Mouse (Mus musculus) lung, postnatal 36 days (tissue): ENCODE measurements around the gene Me1.

Source experiments
- DNase-seq: peaks from one replicate; pipeline ENCODE4 v3.0.0; 2022; ENCODE audit warnings: mixed read lengths

Me1 gene

GRCm38 (mm10) chr9:86707431-86707830 is 11.7 kb upstream of the Me1 start:
- DNase-seq = no peak

DNA sequence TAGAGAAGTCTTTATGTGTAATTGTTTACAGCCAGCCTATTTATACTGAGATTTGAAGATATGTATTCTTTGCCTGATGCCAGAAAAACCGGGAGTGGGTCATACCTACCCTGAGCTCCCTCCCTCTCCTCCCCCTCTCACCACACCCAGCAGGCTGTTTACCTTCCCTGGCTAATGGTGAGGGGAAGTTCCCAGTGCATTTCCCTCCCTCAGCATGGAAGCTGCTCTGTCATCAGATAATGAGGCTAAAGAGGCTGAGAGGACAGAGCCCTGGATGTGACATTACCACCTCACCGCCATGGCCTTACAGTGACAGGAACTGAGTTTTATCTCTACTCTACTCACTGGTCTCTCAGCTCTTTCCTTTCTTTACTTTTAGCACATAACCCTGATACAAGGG is 6.1 kb upstream of the Me1 start:
- DNase-seq = peak; percentile 35

- no peak for DNase-seq
Observed at GRCm38 (mm10) chr9:86701264-86701663, 5.5 kb upstream of the Me1 start.

- DNase-seq = peak; percentile 39
Observed at GRCm38 (mm10) chr9:86695199-86695817, 445 bp downstream of the Me1 start.

DNA sequence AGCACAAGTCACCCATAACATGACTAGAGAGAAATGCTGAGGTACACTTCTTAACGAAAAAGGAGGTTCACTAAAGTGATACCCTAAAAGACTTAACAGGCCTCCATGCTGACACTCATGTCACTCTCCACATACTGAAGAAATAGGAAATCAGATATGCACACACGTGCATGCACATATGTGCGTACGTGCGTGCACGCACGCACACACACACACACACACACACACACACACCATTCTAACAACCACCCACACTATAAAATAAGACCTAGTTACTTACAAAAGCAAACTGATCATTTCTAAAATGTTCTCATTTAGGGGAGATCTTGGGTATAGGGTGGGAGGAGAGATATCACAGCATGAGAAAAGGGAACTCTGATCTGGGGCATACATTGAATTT is 1.1 kb downstream of the Me1 start:
- no peak for DNase-seq

GRCm38 (mm10) chr9:86693935-86694334 is 1.8 kb downstream of the Me1 start:
- peak; percentile 51 for DNase-seq

GRCm38 (mm10) chr9:86692676-86693075 is 3.1 kb downstream of the Me1 start:
- DNase-seq = no peak

- DNase-seq = no peak
Observed at GRCm38 (mm10) chr9:86692251-86692650, 3.5 kb downstream of the Me1 start.

DNA sequence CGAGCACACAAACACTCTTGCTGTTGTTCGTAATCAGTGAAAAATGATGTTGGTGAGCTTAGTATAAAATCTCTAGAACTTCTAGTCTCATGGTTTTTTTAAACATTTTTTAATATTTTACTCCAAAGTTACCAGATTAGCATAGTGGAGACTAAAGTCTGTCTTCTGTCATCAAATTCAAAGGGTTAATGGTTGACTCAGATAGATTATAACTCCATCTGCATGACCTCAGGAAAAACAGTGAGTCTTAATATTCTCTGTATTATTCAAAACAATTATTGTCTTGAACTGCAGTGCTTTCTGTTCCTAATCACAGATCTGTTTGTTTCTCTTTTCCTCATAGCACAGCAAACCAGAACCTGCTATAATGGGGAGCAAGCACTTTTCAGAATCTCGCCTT is 4.7 kb downstream of the Me1 start:
- no peak for DNase-seq

DNA sequence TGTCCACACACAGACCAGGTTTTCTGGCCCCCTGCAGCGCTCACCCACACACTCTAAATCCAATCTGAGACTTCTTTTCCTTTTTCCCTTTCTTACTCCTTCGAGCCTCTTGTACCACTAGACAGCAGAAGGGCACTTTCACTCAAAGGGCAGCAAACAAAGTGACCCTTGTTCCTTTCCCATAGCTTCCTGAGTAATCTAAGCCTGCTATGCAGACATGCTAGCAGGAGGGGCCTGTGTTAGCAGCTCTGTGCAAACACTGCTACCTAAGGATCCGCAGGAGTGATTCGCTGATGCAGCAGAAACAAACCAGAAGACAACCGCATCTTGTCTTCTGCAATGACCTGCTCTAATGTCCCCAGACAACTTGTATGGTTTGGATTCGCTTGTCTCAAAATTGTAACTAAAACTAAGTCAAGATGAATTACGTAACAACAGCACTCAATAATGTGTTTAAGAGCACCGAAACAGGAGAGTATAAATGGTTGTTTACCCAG is 12.0 kb downstream of the Me1 start:
- no peak for DNase-seq

GRCm38 (mm10) chr9:86682844-86683243 is 12.9 kb downstream of the Me1 start:
- no peak for DNase-seq

DNA sequence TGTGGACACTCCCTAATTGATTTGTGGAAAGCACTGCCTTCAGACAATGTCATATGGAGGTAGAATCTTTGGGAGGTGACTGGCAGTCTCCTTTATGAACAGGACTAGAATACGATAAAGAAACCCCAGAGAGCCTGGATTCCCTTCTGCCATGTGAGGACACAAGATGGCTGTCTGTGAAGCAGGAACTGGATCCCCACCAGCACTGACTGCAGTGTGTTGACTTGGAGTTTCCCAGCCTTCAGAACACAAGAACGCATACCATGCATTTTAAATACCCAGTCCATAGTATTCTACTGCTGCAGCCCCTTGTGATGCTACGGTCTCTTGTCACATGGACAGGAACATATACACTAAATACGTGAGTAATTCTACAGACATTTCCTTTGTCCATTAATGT is 13.5 kb downstream of the Me1 start:
- no peak for DNase-seq

DNA sequence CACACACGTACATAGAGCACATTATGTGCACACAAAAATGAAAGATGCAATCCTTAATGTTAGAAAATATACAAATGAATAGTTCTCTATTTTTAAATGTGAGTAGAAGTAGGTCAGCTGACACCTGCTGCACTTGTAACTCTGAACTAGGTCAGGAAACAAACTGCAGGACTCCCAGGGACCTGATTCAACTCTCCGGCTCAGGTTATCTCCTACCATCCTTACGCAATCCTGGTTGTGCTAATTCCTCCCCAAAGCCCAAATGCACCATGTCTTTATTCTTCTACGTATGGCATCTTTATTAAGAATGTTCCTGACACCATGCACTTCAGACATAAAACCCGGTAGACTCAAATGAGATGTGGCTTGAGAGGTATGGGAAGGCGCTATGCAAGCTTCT is 15.3 kb downstream of the Me1 start:
- no peak for DNase-seq

GRCm38 (mm10) chr9:86679843-86680417 is 15.8 kb downstream of the Me1 start:
- DNase-seq = no peak

DNA sequence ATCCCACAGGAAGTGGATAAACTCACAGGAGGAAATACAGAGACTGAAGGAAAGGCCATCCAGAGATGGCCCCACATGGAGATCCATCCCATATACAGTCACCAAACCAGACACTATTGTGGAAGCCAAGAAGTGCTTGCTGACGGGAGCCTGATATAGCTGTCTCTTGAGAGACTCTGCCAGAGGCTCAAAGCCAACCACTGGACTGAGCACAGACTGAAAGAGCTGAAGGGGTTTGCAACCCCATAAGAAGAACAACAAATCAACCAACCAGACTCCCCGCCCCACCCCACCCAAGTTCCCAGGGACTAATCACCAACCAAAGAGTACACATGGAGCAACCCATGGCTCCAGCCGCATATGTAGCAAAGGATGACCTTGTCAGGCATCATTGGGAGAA is 19.5 kb downstream of the Me1 start:
- no peak for DNase-seq

- peak; percentile 21 for DNase-seq
Observed at GRCm38 (mm10) chr9:86675426-86675825, 20.3 kb downstream of the Me1 start.

DNA sequence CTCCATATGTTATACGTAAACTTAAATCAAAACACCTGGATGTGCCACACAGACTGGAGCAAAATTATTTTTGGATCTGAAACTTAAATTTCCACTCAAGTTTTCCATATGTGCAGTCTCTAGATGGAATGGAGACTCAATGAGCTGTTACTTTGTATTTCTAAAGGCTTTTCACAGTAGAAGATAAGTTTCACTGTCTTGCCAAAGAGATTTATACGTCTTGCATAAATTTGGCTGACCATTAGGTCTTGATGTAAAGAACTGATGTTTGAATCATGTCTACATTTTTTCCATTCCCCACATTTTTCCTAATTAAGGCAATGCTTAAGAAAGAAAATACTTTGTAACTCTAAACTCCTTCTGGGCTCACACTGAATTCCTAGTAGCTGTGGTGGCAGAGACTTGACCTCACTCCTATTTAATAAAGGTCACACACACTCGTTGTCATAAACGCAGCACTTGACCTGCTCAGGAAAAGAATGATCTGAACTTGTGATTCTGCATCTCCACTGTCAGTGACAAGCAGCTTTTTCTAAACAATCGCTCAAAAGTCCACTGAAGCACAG is 22.8 kb downstream of the Me1 start:
- no peak for DNase-seq

GRCm38 (mm10) chr9:86668590-86669252 is 27.0 kb downstream of the Me1 start:
- DNase-seq = no peak

DNA sequence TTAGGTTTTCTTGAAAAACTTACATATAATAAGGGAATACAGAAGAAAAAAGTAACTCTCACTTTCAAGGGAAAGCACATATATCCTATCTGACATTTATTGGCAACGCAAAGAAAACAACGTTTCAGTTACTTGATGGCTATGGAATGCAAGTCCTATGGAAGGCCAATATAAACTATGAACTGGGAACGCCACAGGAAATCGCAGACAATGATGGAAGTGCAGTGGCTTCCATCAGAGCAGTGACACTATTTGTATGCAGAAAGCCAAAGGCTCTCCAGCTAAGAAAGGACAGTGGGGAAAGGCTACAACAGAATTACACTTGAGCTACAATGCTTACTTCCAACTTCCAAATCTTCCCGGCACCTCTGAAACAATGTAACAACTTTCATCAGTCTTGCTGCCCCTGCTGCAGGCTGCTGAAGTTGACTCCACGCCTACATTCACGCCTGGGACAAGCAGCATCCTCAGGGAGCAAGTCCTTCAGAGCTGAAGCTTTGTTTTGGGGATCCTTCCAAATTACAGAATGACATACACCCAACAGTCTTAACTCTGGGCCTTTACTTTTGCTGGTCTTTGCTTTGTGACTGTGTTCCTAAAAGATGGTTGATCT is 28.5 kb downstream of the Me1 start:
- no peak for DNase-seq

- DNase-seq = no peak
Observed at GRCm38 (mm10) chr9:86661679-86662078, 34.1 kb downstream of the Me1 start.

- no peak for DNase-seq
Observed at GRCm38 (mm10) chr9:86661266-86661665, 34.5 kb downstream of the Me1 start.

GRCm38 (mm10) chr9:86660327-86660726 is 35.4 kb downstream of the Me1 start:
- DNase-seq = no peak

DNA sequence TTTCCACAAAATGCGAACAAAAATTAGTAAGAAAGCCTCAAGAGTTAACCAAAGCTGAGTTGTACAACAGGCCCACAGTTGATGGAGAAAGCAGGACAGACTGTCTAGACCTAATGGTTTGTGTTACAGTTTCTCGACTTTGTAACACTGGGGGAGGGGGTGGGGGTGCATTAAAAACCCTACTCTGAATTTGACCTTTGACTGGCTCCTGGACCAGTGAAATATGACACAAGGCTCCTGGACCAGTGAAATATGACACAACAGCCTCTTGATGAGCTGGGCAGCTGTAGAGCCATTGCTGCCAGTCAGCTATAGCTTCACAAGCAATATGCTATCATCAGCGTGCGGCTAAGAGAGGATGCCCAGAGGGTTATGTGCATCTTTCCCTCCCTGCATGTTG is 37.4 kb downstream of the Me1 start:
- DNase-seq = no peak

- DNase-seq = no peak
Observed at GRCm38 (mm10) chr9:86652194-86652593, 43.6 kb downstream of the Me1 start.
